Mouse (Mus musculus) testis, adult 2 months (tissue): ENCODE data around the gene Rad51b.

ENCODE experiments used
- CTCF ChIP-seq: fragments of 200-500 bp; IDR thresholded peaks from 2 replicates; pipeline ENCODE4 v1.5.1; 2012; ENCODE audit warnings: low read depth, mild to moderate bottlenecking, inconsistent platforms, low read length, moderate library complexity; ENCODE audit not compliant: control insufficient read depth, insufficient read depth, insufficient replicate concordance
- POLR2A ChIP-seq: fragments of 200-500 bp; IDR thresholded peaks from 2 replicates; pipeline ENCODE4 v1.6.1; 2012; ENCODE audit warnings: low read depth, mild to moderate bottlenecking, inconsistent platforms, low read length, moderate library complexity; ENCODE audit not compliant: control insufficient read depth

GRCm38 (mm10) chr12:79559410-79560015 lies 262.4 kb downstream of the Rad51b start:
- TF ChIP-seq POLR2A (no peak), CTCF (no peak)
